Mouse (Mus musculus): Measurements from ENCODE around the gene Nptxr. TPM values are rescaled to one million over a fixed set of nuclear protein-coding genes. Genes with fewer than 3 reads are reported as not detected.

Gene Nptxr
- polyA plus RNA-seq, 1 experiment from 2014 or later: 1.2 TPM

GRCm38 (mm10) chr15:79741921-79742705 lies 62.5 kb downstream of the Nptxr start, which contains the start of gene Sun2:
Gene Sun2, minus strand, starts transcription at chr15:79742536.
- DNase-seq (ENCODE audit: low spot score) (peak; percentile 93), ATAC-seq (peak; percentile 96)
- H3K27me3 ChIP-seq (replicated peaks; ENCODE audit: insufficient read depth, low read length): no peaks in the 10 kb centered on the region
- H3K4me2 ChIP-seq (replicated peaks; ENCODE audit: low read depth, low read length): peak within 1 kb of the TSS; percentile 94
- no peaks in the 10 kb centered on the region for H3K9me3 ChIP-seq (ENCODE audit: low read length)
- H3K9ac ChIP-seq (replicated peaks; ENCODE audit: low read depth): peak within 1 kb of the TSS; percentile 92
- peak within 1 kb of the TSS; percentile 95 for H3K27ac ChIP-seq (ENCODE audit: low read length)
- TF ChIP-seq CTCF (IDR thresholded peaks at IDR 0.05) (peak; percentile 28), EP300 (IDR thresholded peaks at IDR 0.05) (no peak)
- H3K4me1 ChIP-seq (ENCODE audit: insufficient read depth, low read depth, low read length): peaks cover 14% of the 10 kb centered on the region; the same call in 1 of the 2 replicates
- H3K4me3 ChIP-seq (ENCODE audit: low read depth, low read length): peak within 1 kb of the TSS; percentile 99
- peaks cover 9% of the 10 kb centered on the region; the same call in 1 of the 2 replicates for H3K36me3 ChIP-seq (ENCODE audit: insufficient read depth, low read length)
- WGBS: under 1% methylated on average over 45 of the region's 93 CpGs

DNA sequence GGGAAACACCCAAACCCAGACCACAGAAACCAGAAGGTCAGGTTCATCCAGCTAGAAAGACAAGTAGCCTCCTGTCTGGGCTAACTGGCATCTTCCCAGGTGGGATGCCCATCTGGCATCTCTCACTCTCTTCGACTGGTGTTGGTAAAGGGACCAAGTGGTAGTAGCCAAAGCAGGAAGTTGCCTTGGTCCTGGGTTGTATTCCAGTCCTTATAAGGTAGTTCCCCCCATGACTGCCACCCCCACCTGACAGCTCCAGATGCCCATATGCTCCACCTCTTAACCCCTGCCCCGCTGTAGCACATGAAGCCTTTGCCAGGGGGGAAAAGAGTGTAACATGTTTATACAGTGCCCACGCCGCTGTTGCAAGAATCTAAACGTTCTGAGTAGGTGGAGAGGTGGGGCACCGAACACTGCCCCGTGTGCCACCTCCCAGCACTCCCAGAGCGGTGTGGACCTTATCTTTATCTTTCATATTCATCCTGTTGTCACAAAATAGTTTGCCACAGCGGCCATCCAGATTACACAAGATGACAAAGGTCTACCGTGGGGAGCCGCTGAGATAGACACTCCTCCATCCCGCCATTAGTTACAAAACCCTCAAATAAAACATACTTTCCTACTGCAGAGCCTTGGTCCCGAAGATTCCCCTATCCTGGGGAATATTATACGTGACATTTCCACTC lies 63.2 kb downstream of the Nptxr start:
- peaks cover 16% of the 10 kb centered on the region; the same call in 1 of the 2 replicates for H3K36me3 ChIP-seq (ENCODE audit: insufficient read depth, low read length)
- H3K9ac ChIP-seq (replicated peaks; ENCODE audit: low read depth): peak overlapping the region; percentile 92
- WGBS: 3% methylated on average over 14 of the region's 14 CpGs
- H3K27me3 ChIP-seq (replicated peaks; ENCODE audit: insufficient read depth, low read length): no peaks in the 10 kb centered on the region
- H3K4me1 ChIP-seq (ENCODE audit: insufficient read depth, low read depth, low read length): peaks cover 14% of the 10 kb centered on the region; the same call in 1 of the 2 replicates
- DNase-seq (ENCODE audit: low spot score): peak; percentile 82
- peak overlapping the region; percentile 94 for H3K4me2 ChIP-seq (replicated peaks; ENCODE audit: low read depth, low read length)
- H3K27ac ChIP-seq (ENCODE audit: low read length): peak overlapping the region; percentile 95
- no peaks in the 10 kb centered on the region for H3K9me3 ChIP-seq (ENCODE audit: low read length)
- ATAC-seq: peak; percentile 21
- H3K4me3 ChIP-seq (ENCODE audit: low read depth, low read length): peak overlapping the region; percentile 99
- TF ChIP-seq CTCF (IDR thresholded peaks at IDR 0.05): no peak
- TF ChIP-seq EP300 (IDR thresholded peaks at IDR 0.05): no peak

DNA sequence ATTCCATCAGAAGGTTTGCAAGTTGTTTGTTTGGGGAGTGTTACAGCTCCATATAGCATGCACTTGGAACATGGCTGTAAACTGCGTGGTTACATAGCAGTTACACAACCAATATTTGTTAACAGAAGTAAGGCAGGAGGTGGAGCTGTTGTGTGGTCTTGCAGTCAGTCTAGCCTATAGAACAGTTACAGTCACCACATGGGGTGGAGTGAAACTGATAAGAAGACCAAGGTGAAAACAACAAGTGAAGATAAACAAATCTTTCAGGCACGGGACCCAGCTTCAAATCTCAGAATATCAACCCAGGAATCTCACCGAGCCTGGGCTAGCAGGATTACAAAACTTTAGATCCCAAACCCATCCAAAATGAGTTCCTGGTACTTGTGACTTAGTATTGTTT lies 63.8 kb downstream of the Nptxr start:
- Histone ChIP-seq H3K36me3 (ENCODE audit: insufficient read depth, low read length) (peaks cover 20% of the 10 kb centered on the region), H3K27ac (ENCODE audit: low read length) (0 out of 2 replicates have a peak overlapping the region, but pooled peaks have one; percentile 95), H3K9ac (replicated peaks; ENCODE audit: low read depth) (no peak overlapping the region), H3K4me1 (ENCODE audit: insufficient read depth, low read depth, low read length) (peaks cover 14% of the 10 kb centered on the region; the same call in 1 of the 2 replicates), H3K27me3 (replicated peaks; ENCODE audit: insufficient read depth, low read length) (no peaks in the 10 kb centered on the region), H3K9me3 (ENCODE audit: low read length) (no peaks in the 10 kb centered on the region), H3K4me2 (replicated peaks; ENCODE audit: low read depth, low read length) (peak overlapping the region; percentile 94), H3K4me3 (ENCODE audit: low read depth, low read length) (peak overlapping the region; percentile 99; the same call in 1 of the 2 replicates)
- peak; percentile 51 for DNase-seq (ENCODE audit: low spot score)
- TF ChIP-seq CTCF (IDR thresholded peaks at IDR 0.05) (no peak), EP300 (IDR thresholded peaks at IDR 0.05) (no peak)
- ATAC-seq: no peak
- 43% methylated on average over 3 of the region's 3 CpGs for WGBS

Other genes starting within 250 kb of the Nptxr start
- 0.90 and 1.2 TPM in 2 replicates for gene Dmc1, start 199.7 kb downstream of the Nptxr start, polyA plus RNA-seq (2015; fragmentation: Nextera tagmentation; extraction: Ambion mirVana)
- 1.2 and 1.3 TPM in 2 replicates for gene Fam227a, start 145.8 kb downstream of the Nptxr start, polyA plus RNA-seq (2015; fragmentation: Nextera tagmentation; extraction: Ambion mirVana)
- gene Cby1, start 145.6 kb downstream of the Nptxr start, polyA plus RNA-seq (2015; fragmentation: Nextera tagmentation; extraction: Ambion mirVana): 43.5 and 45.3 TPM in 2 replicates
- gene Tomm22, start 133.9 kb downstream of the Nptxr start, polyA plus RNA-seq (2015; fragmentation: Nextera tagmentation; extraction: Ambion mirVana): 167 and 168 TPM in 2 replicates
- gene Josd1, start 116.8 kb downstream of the Nptxr start, polyA plus RNA-seq (2015; fragmentation: Nextera tagmentation; extraction: Ambion mirVana): 12.7 and 13.9 TPM in 2 replicates
- gene Gtpbp1, start 113.9 kb downstream of the Nptxr start, polyA plus RNA-seq (2015; fragmentation: Nextera tagmentation; extraction: Ambion mirVana): 16.9 and 17.9 TPM in 2 replicates
- 4.5 and 5.1 TPM in 2 replicates for gene Sun2, start 62.2 kb downstream of the Nptxr start, polyA plus RNA-seq (2015; fragmentation: Nextera tagmentation; extraction: Ambion mirVana)
- gene Dnal4, start 26.9 kb downstream of the Nptxr start, polyA plus RNA-seq (2015; fragmentation: Nextera tagmentation; extraction: Ambion mirVana): 49.5 and 52.4 TPM in 2 replicates
- gene Npcd, start 29.5 kb upstream of the Nptxr start, polyA plus RNA-seq (2015; fragmentation: Nextera tagmentation; extraction: Ambion mirVana): 0.13 TPM in 1 of 2 replicates, not detected in the other
- gene Cbx6, start 29.9 kb upstream of the Nptxr start, polyA plus RNA-seq (2015; fragmentation: Nextera tagmentation; extraction: Ambion mirVana): 52.2 and 60.6 TPM in 2 replicates
- 24.8 and 29.5 TPM in 2 replicates for gene Apobec3, start 86.9 kb upstream of the Nptxr start, polyA plus RNA-seq (2015; fragmentation: Nextera tagmentation; extraction: Ambion mirVana)
- 4.1 and 4.5 TPM in 2 replicates for gene Cbx7, start 166.4 kb upstream of the Nptxr start, polyA plus RNA-seq (2015; fragmentation: Nextera tagmentation; extraction: Ambion mirVana)
- gene Pdgfb, start 210.2 kb upstream of the Nptxr start, polyA plus RNA-seq (2015; fragmentation: Nextera tagmentation; extraction: Ambion mirVana): 10.5 and 14.2 TPM in 2 replicates

Data from lung, postnatal 0 days (tissue).